Mouse (Mus musculus) right cerebral cortex, postnatal 25 days (tissue): ENCODE results near the gene Lrrc29.
A peak's percentile ranks its signal among the peaks of the same experiment; 100 is the strongest.

ENCODE experiments used
- DNase-seq: peaks from one replicate; pipeline ENCODE4 v3.0.0; 2022

Gene Lrrc29

GRCm38 (mm10) chr8:105288958-105289732 is 36.9 kb downstream of the Lrrc29 start:
- peak; percentile 96 for DNase-seq

- DNase-seq: no peak
Observed at GRCm38 (mm10) chr8:105288231-105288630, 37.8 kb downstream of the Lrrc29 start.

- no peak for DNase-seq
Observed at GRCm38 (mm10) chr8:105286907-105287306, 39.2 kb downstream of the Lrrc29 start.

GRCm38 (mm10) chr8:105285514-105285913 is 40.6 kb downstream of the Lrrc29 start:
- DNase-seq: no peak

- DNase-seq: no peak
Observed at GRCm38 (mm10) chr8:105283074-105283473, 43.0 kb downstream of the Lrrc29 start.

GRCm38 (mm10) chr8:105282239-105282638 is 43.8 kb downstream of the Lrrc29 start:
- no peak for DNase-seq

- no peak for DNase-seq
Observed at GRCm38 (mm10) chr8:105281821-105282220, 44.3 kb downstream of the Lrrc29 start.

GRCm38 (mm10) chr8:105280567-105280966 is 45.5 kb downstream of the Lrrc29 start:
- no peak for DNase-seq

- DNase-seq: peak; percentile 83
Observed at GRCm38 (mm10) chr8:105278911-105279334, 47.2 kb downstream of the Lrrc29 start.

GRCm38 (mm10) chr8:105276292-105277120 is 49.6 kb downstream of the Lrrc29 start:
- peak; percentile 46 for DNase-seq

GRCm38 (mm10) chr8:105275840-105276239 is 50.2 kb downstream of the Lrrc29 start, which contains the start of gene Nol3:
TSS of gene Nol3 (plus strand) at chr8:105276140.
- no peak for DNase-seq

GRCm38 (mm10) chr8:105275387-105275786 is 50.7 kb downstream of the Lrrc29 start:
- DNase-seq: no peak

GRCm38 (mm10) chr8:105270916-105271186 is 55.2 kb downstream of the Lrrc29 start:
- no peak for DNase-seq

GRCm38 (mm10) chr8:105270101-105270915 is 55.8 kb downstream of the Lrrc29 start:
- no peak for DNase-seq

GRCm38 (mm10) chr8:105269461-105269947 is 56.6 kb downstream of the Lrrc29 start, which contains the start of gene Hsf4:
TSS of gene Hsf4 (plus strand) at chr8:105269801.
- DNase-seq: peak; percentile 63

GRCm38 (mm10) chr8:105269075-105269458 is 57.0 kb downstream of the Lrrc29 start:
- no peak for DNase-seq

GRCm38 (mm10) chr8:105268342-105269074 is 57.6 kb downstream of the Lrrc29 start:
- DNase-seq: peak; percentile 87

GRCm38 (mm10) chr8:105266775-105267174 is 59.3 kb downstream of the Lrrc29 start:
- DNase-seq: no peak

- no peak for DNase-seq
Observed at GRCm38 (mm10) chr8:105265128-105265527, 61.0 kb downstream of the Lrrc29 start.

GRCm38 (mm10) chr8:105264024-105264982 is 61.8 kb downstream of the Lrrc29 start, which contains the start of the genes Tradd and Fbxl8:
TSS of gene Tradd (minus strand) at chr8:105264609.
TSS of gene Fbxl8 (plus strand) at chr8:105264648.
- DNase-seq: no peak
